Mouse (Mus musculus) layer of hippocampus, postnatal 25 days (tissue): Measurements from ENCODE around the gene Ykt6. TPM values are rescaled to one million over a fixed set of nuclear protein-coding genes. Genes with fewer than 3 reads are reported as not detected.
A peak's percentile ranks its signal among the peaks of the same experiment; 100 is the strongest.
"Not testable (repeated sequence)": the region's sequence is repeated elsewhere in the genome, so short reads cannot be mapped to it uniquely, and the experiment has no call there.

ENCODE experiments used
- DNase-seq, 2 experiments: peaks; one replicate each; pipeline ENCODE4 v3.0.0; 2022; ENCODE audit warnings: mixed read lengths in 2 of 2, low spot score in 1 of 2; ENCODE audit errors: extremely low spot score in 1 of 2
- total RNA-seq, 2 experiments: library from RNA; stranded (reverse); gene quantifications; 2 replicates each; pipeline ENCODE4 v1.2.3; 2021

The Ykt6 gene
- total RNA-seq, 2 experiments from 2014 or later: 70.2 to 73.0 TPM

GRCm38 (mm10) chr11:5989954-5990593 is 34.6 kb downstream of the Ykt6 start:
- no peak for DNase-seq

- peak in 1 of 2 experiments; percentile 48 for DNase-seq
These were observed 35.4 kb downstream of the Ykt6 start for GRCm38 (mm10) chr11:5990910-5991309.

DNA sequence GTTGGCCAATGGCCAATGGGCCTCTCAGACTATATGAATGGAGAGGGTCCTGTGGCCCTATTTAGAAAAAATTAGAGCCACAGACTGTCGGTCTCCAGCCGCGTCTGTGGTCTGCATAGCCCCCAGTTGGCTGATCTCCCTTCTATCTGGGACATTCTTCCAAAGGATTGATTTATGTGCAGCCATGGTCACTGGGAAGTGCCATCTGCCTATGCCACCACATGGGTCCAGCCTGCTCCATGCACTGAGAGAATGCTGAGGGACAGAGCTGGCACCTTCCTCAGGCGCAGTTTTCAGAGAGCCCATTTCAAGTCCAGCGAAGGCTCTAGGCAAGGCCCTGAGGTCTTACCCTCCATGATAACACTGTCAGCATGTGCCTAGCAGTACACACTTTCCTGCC is 38.7 kb downstream of the Ykt6 start:
- DNase-seq: no peak

GRCm38 (mm10) chr11:5994880-5995279 is 39.4 kb downstream of the Ykt6 start:
- no peak for DNase-seq

DNA sequence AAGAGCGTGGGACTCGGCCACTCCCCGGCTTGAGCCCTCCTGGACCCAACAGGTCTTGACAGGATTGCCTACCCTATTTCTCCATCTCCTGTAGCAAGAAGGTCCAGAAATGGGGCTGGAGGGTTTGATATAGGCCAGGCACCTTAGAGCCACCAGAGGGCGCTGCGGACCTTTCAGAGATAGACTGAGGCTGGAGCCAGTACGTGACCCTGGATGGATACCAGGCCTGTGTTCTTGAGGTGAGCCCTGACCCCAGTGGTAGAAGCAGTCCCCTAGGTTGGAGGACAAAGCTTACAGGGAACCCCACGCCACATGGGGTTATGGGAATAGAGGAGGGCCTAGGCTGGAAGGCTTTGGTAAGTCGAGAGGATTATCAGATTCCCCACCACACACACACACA is 40.5 kb downstream of the Ykt6 start:
- peak; percentile 70 to 89 for DNase-seq

DNA sequence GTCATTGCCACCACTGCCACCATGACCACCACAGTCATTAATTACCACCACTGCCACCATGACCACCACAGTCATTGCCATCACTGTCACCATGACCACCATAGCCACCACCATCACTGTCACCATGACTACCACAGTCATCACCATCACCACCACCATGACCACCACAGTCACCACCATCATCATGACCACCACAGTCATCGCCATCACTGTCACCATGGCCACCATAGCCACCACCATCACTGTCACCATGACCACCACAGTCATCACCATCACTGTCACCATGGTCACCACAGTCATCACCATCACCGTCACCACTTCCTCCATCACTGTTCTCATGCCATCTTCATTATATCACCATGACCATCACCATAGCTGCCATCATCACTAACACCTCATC is 43.0 kb downstream of the Ykt6 start:
- no peak for DNase-seq

- peak; percentile 45 to 64 for DNase-seq
These were observed 44.6 kb downstream of the Ykt6 start for GRCm38 (mm10) chr11:5999832-6000771.

DNA sequence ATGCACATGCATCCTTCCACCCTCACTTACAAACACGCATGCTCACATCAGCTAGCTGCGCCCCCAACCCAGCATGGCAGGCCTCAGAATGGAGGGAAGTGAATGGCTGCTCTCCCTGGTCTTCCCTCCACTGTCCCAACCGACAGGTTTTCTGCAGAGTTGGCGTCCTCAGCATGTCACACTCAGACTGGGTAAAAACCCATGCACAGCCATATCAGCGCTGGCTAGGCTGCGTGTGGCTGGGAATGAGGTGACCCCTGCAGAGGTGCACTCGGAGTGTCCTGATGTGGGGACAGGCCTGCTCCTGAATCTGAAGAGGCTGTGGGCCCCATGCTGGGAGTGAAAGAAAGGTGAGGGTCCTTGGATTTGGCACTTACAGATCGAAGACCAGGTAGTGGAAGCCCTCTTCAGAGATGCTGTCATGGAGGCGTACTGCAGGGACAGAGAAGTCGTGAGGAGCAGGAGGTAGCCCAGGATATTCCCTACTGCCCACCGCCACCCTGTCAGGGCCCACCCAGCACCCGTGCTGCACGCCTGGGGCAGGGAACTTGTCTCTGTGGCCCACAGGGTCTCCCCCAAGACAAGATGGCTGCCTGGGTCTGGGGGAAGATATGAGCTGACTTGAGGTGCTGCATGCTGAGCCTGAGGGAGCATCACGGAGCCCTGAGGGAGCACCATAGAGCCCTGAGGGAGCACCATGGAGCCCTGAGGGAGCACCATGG is 45.6 kb downstream of the Ykt6 start:
- DNase-seq: no peak

DNA sequence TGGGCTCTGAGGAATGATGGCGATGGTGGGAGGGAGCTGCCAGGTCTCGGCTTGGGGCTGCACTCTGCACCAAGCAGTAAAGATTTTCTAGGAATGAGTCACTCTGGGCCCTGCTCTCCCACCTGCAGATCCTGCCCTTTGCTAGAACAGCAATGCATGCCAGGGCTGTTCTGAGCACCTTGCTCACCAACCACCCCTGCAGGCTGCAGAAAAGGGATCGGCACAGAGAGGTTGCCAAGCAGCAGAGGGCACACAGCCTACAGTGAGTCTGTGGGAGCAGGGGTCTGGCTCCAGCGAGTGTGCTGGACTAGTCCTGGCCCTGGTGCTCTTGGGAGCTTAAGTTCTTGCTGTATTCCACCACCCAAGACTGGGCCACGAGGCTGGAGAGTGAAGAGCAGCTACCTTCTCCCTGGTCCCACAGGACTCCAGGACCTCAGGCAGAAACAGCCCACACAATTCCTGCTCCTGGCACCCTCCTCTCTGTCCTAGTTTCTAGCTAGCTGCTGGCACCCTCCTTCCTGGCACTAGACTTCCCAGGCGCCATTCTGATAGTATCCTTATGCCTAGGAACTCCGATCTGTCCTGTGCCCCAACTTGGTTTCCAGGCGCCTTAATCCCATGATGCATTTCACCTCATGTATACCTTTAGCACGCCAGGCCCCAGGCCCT is 46.6 kb downstream of the Ykt6 start:
- no peak for DNase-seq

GRCm38 (mm10) chr11:6003046-6003639 is 47.6 kb downstream of the Ykt6 start:
- no peak for DNase-seq

GRCm38 (mm10) chr11:6005374-6006043 is 50.0 kb downstream of the Ykt6 start:
- not testable (repeated sequence) for DNase-seq

DNA sequence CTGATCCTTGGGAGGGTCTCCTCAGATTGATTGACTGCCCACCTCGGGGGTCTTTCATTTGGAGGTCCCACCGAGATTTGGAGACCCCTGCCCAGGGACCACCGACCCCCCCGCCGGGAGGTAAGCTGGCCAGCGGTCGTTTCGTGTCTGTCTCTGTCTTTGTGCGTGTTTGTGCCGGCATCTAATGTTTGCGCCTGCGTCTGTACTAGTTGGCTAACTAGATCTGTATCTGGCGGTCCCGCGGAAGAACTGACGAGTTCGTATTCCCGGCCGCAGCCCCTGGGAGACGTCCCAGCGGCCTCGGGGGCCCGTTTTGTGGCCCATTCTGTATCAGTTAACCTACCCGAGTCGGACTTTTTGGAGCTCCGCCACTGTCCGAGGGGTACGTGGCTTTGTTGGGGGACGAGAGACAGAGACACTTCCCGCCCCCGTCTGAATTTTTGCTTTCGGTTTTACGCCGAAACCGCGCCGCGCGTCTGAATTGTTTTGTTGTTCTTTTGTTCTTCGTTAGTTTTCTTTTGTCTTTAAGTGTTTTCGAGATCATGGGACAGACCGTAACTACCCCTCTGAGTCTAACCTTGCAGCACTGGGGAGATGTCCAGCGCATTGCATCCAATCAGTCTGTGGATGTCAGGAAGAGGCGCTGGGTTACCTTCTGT is 51.0 kb downstream of the Ykt6 start:
- DNase-seq: not testable (repeated sequence)

GRCm38 (mm10) chr11:6007010-6007778 is 51.7 kb downstream of the Ykt6 start:
- DNase-seq: not testable (repeated sequence)

DNA sequence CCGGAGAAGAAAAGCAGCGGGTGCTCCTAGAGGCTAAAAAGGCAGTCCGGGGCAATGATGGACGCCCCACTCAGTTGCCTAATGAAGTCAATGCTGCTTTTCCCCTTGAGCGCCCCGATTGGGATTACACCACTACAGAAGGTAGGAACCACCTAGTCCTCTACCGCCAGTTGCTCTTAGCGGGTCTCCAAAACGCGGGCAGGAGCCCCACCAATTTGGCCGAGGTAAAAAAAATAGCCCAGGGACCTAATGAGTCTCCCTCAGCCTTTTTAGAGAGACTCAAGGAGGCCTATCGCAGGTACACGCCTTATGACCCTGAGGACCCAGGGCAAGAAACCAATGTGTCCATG is 52.3 kb downstream of the Ykt6 start:
- DNase-seq: not testable (repeated sequence)

GRCm38 (mm10) chr11:6010751-6011482 is 55.4 kb downstream of the Ykt6 start:
- not testable (repeated sequence) for DNase-seq

DNA sequence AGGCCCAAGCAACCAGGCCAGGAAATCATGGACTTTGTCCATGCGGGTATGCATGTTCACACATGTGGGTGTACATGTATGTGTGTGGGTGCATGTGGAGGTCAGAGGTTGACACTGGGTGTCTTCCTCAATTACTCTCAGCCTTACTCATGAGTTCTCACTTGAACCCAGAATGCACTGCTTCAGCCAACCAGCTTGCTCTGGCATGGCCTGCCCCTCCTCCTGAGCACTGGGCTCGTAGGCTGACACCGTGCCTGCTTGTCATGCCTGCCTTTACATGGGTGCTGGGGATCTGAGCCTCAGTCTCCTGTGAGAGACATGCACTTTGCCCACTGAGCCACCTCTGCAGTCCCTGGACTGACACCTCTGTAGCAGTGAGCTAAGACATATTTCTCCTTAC is 56.4 kb downstream of the Ykt6 start:
- no peak for DNase-seq

DNA sequence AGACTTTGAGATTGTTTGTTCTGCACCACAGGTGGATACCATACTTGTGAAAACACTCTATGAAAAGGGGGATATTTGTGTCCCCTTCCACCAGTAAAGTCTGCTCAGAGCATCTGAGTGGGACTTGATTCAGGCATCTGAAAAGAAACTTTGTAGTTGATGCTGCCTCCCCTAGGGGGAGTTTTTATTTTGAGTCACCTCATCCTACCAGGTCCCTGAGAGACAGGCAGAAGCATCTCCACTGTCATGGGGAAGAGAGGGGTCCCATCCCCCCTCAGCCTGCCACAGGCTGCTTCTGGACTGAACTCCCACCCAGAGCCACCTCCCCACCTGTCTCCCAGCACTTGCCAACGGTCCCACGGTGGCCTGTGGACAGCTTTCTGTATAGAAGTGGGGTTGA is 57.9 kb downstream of the Ykt6 start:
- no peak for DNase-seq

- no peak for DNase-seq
These were observed 59.5 kb downstream of the Ykt6 start for GRCm38 (mm10) chr11:6015011-6015431.
